Mouse (Mus musculus): ENCODE measurements around the gene Zfp638. TPM values are rescaled to one million over a fixed set of nuclear protein-coding genes. Genes with fewer than 3 reads are reported as not detected.

Zfp638 gene
- polyA plus RNA-seq, 2 experiments, result 14.0 to 19.3 TPM

- Histone ChIP-seq H3K27ac (no peak overlapping the region), H3K9me3 (ENCODE audit: control insufficient read depth, low read length) (no peaks in the 10 kb centered on the region), H3K4me2 (ENCODE audit: low read depth) (peak overlapping the region; percentile 37; the same call in 1 of the 2 replicates), H3K4me3 (ENCODE audit: insufficient read depth in 1 of 2, low read depth in 2 of 2, low read length in 2 of 2) (peak overlapping the region in 1 of 2 experiments; percentile 89; a peak in 1 of 4 replicates), H3K9ac (replicated peaks) (no peak overlapping the region), H3K4me1 (replicated peaks; ENCODE audit: control insufficient read depth in 2 of 2, insufficient read depth in 2 of 2, low read length in 1 of 2) (peaks cover 0 to 3% of the 10 kb centered on the region in 2 experiments; a peak in 1 of 4 replicates), H3K36me3 (replicated peaks; ENCODE audit: control insufficient read depth, insufficient read depth, low read depth) (no peaks in the 10 kb centered on the region), H3K27me3 (ENCODE audit: control insufficient read depth, insufficient read depth, low read length) (no peaks in the 10 kb centered on the region)
- no peak for ATAC-seq (ENCODE audit: insufficient read depth)
- WGBS (ENCODE audit: insufficient replicate concordance), result 21% methylated on average over 4 of the region's 4 CpGs
- peak in 1 of 3 experiments; percentile 28 for DNase-seq (ENCODE audit: low read depth in 3 of 3, low spot score in 3 of 3)
- TF ChIP-seq EP300 (IDR thresholded peaks at IDR 0.05; ENCODE audit: low read depth), result no peak
- TF ChIP-seq CTCF (IDR thresholded peaks at IDR 0.05; ENCODE audit: low read depth), result no peak
Measured at GRCm38 (mm10) chr6:83913710-83914109, 46.8 kb downstream of the Zfp638 start.

GRCm38 (mm10) chr6:83914183-83914719, 47.3 kb downstream of the Zfp638 start:
- peak overlapping the region; percentile 63 for H3K27ac ChIP-seq
- DNase-seq (ENCODE audit: low read depth in 3 of 3, low spot score in 3 of 3) (peak; percentile 90 to 94 (median 90)), ATAC-seq (ENCODE audit: insufficient read depth) (peak; percentile 96)
- no peaks in the 10 kb centered on the region for H3K9me3 ChIP-seq (ENCODE audit: control insufficient read depth, low read length)
- peak overlapping the region; percentile 80 to 89 for H3K4me3 ChIP-seq (ENCODE audit: insufficient read depth in 1 of 2, low read depth in 2 of 2, low read length in 2 of 2)
- H3K27me3 ChIP-seq (ENCODE audit: control insufficient read depth, insufficient read depth, low read length), result no peaks in the 10 kb centered on the region
- peaks cover 0 to 3% of the 10 kb centered on the region in 2 experiments; a peak in 1 of 4 replicates for H3K4me1 ChIP-seq (replicated peaks; ENCODE audit: control insufficient read depth in 2 of 2, insufficient read depth in 2 of 2, low read length in 1 of 2)
- WGBS (ENCODE audit: insufficient replicate concordance), result under 1% methylated on average over 48 of the region's 50 CpGs
- H3K36me3 ChIP-seq (replicated peaks; ENCODE audit: control insufficient read depth, insufficient read depth, low read depth), result no peaks in the 10 kb centered on the region
- TF ChIP-seq EP300 (IDR thresholded peaks at IDR 0.05; ENCODE audit: low read depth) (no peak), CTCF (IDR thresholded peaks at IDR 0.05; ENCODE audit: low read depth) (peak; percentile 100)
- peak overlapping the region; percentile 72 for H3K4me2 ChIP-seq (ENCODE audit: low read depth)
- peak overlapping the region; percentile 91 for H3K9ac ChIP-seq (replicated peaks)

- peaks cover 0 to 3% of the 10 kb centered on the region in 2 experiments; a peak in 1 of 4 replicates for H3K4me1 ChIP-seq (replicated peaks; ENCODE audit: control insufficient read depth in 2 of 2, insufficient read depth in 2 of 2, low read length in 1 of 2)
- no peak for ATAC-seq (ENCODE audit: insufficient read depth)
- peak overlapping the region; percentile 91 for H3K9ac ChIP-seq (replicated peaks)
- no peaks in the 10 kb centered on the region for H3K27me3 ChIP-seq (ENCODE audit: control insufficient read depth, insufficient read depth, low read length)
- TF ChIP-seq EP300 (IDR thresholded peaks at IDR 0.05; ENCODE audit: low read depth) (no peak), CTCF (IDR thresholded peaks at IDR 0.05; ENCODE audit: low read depth) (no peak)
- under 1% methylated on average over 40 of the region's 40 CpGs for WGBS (ENCODE audit: insufficient replicate concordance)
- peak overlapping the region; percentile 80 to 89 for H3K4me3 ChIP-seq (ENCODE audit: insufficient read depth in 1 of 2, low read depth in 2 of 2, low read length in 2 of 2)
- 0 out of 2 replicates have a peak overlapping the region, but pooled peaks have one; percentile 23 for H3K27ac ChIP-seq
- H3K36me3 ChIP-seq (replicated peaks; ENCODE audit: control insufficient read depth, insufficient read depth, low read depth), result no peaks in the 10 kb centered on the region
- DNase-seq (ENCODE audit: low read depth in 3 of 3, low spot score in 3 of 3), result peak in 2 of 3 experiments; percentile 17 to 35
- no peaks in the 10 kb centered on the region for H3K9me3 ChIP-seq (ENCODE audit: control insufficient read depth, low read length)
- peak overlapping the region; percentile 72 for H3K4me2 ChIP-seq (ENCODE audit: low read depth)
Measured at GRCm38 (mm10) chr6:83914720-83915271, 47.9 kb downstream of the Zfp638 start.

GRCm38 (mm10) chr6:83927418-83927817, 60.5 kb downstream of the Zfp638 start:
- Histone ChIP-seq H3K36me3 (replicated peaks; ENCODE audit: control insufficient read depth, insufficient read depth, low read depth) (peaks cover 4% of the 10 kb centered on the region), H3K4me3 (ENCODE audit: insufficient read depth in 1 of 2, low read depth in 2 of 2, low read length in 2 of 2) (no peak overlapping the region), H3K9me3 (ENCODE audit: control insufficient read depth, low read length) (no peaks in the 10 kb centered on the region), H3K4me2 (ENCODE audit: low read depth) (no peak overlapping the region), H3K27me3 (ENCODE audit: control insufficient read depth, insufficient read depth, low read length) (no peaks in the 10 kb centered on the region), H3K27ac (no peak overlapping the region), H3K9ac (replicated peaks) (no peak overlapping the region), H3K4me1 (replicated peaks; ENCODE audit: control insufficient read depth in 2 of 2, insufficient read depth in 2 of 2, low read length in 1 of 2) (no peaks in the 10 kb centered on the region)
- WGBS (ENCODE audit: insufficient replicate concordance), result 61% methylated on average over 1 of the region's 1 CpGs
- ATAC-seq (ENCODE audit: insufficient read depth) (no peak), DNase-seq (ENCODE audit: low read depth in 3 of 3, low spot score in 3 of 3) (peak in 2 of 3 experiments; percentile 17 to 22)
- TF ChIP-seq CTCF (IDR thresholded peaks at IDR 0.05; ENCODE audit: low read depth) (no peak), EP300 (IDR thresholded peaks at IDR 0.05; ENCODE audit: low read depth) (no peak)

DNA sequence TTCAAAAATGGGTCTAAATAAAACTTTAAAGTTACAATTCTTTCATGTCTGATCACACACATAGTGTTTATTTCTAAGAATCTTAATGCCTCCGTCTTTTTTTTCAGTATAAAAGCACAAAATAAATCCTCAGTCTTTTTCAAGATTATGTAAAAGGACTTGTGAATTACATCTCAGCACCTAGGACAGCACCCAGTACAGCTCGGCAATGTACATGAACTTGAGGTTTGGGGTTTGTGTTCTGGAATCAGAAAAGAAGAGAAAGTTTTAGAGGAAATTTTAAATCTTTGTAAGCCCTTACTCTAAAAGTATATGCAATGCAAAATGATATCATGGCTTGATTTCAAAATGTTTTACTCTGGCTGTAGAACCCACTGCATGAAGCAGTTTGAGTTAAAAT, 61.3 kb downstream of the Zfp638 start:
- TF ChIP-seq CTCF (IDR thresholded peaks at IDR 0.05; ENCODE audit: low read depth) (no peak), EP300 (IDR thresholded peaks at IDR 0.05; ENCODE audit: low read depth) (no peak)
- Histone ChIP-seq H3K4me2 (ENCODE audit: low read depth) (no peak overlapping the region), H3K27me3 (ENCODE audit: control insufficient read depth, insufficient read depth, low read length) (no peaks in the 10 kb centered on the region), H3K4me3 (ENCODE audit: insufficient read depth in 1 of 2, low read depth in 2 of 2, low read length in 2 of 2) (no peak overlapping the region), H3K9me3 (ENCODE audit: control insufficient read depth, low read length) (no peaks in the 10 kb centered on the region), H3K4me1 (replicated peaks; ENCODE audit: control insufficient read depth in 2 of 2, insufficient read depth in 2 of 2, low read length in 1 of 2) (no peaks in the 10 kb centered on the region), H3K27ac (no peak overlapping the region), H3K36me3 (replicated peaks; ENCODE audit: control insufficient read depth, insufficient read depth, low read depth) (peaks cover 4% of the 10 kb centered on the region), H3K9ac (replicated peaks) (no peak overlapping the region)
- DNase-seq (ENCODE audit: low read depth in 3 of 3, low spot score in 3 of 3), result no peak
- no peak for ATAC-seq (ENCODE audit: insufficient read depth)
- WGBS (ENCODE audit: insufficient replicate concordance), result 59% methylated on average over 2 of the region's 2 CpGs

Measured in liver, embryonic 14.5 days (tissue).